Mouse (Mus musculus) liver, postnatal 0 days (tissue): ENCODE measurements around the gene Galr2. TPM values are rescaled to one million over a fixed set of nuclear protein-coding genes. Genes with fewer than 3 reads are reported as not detected.

Experiments
- ATAC-seq: fragments of 200-750 bp; cut with Nextera tagmentation; 2 replicates; pipeline ENCODE4 v1.8.0; 2017; ENCODE audit warnings: mild to moderate bottlenecking, moderate library complexity
- DNase-seq: peaks from one replicate; pipeline ENCODE4 v3.0.0-alpha.2; 2016
- H3K27ac ChIP-seq: fragments of 300-500 bp; sonication (generic); 2 replicates; pipeline ENCODE4 v1.5.1; 2014; ENCODE audit warnings: antibody characterized with exemption, moderate library complexity, mild to moderate bottlenecking, low read depth
- H3K27me3 ChIP-seq: fragments of 300-500 bp; sonication (generic); 2 replicates; pipeline ENCODE4 v1.6.1; 2014; ENCODE audit warnings: low read length, control low read depth, mixed read lengths; ENCODE audit not compliant: insufficient read depth
- H3K36me3 ChIP-seq: fragments of 300-500 bp; sonication (generic); replicated peaks from 2 replicates; pipeline ENCODE4 v1.6.1; 2014; ENCODE audit warnings: mild to moderate bottlenecking, control low read depth, low read length, moderate library complexity, mixed read lengths; ENCODE audit not compliant: insufficient read depth
- H3K4me1 ChIP-seq: fragments of 300-500 bp; sonication (generic); 2 replicates; pipeline ENCODE4 v1.6.1; 2014; ENCODE audit warnings: antibody characterized with exemption, mild to moderate bottlenecking, control low read depth; ENCODE audit not compliant: insufficient read depth
- H3K4me2 ChIP-seq: fragments of 300-500 bp; sonication (generic); 2 replicates; pipeline ENCODE4 v1.6.1; 2014; ENCODE audit warnings: low read depth, mild to moderate bottlenecking, low read length, moderate library complexity, mixed read lengths
- H3K4me3 ChIP-seq: fragments of 300-500 bp; sonication (generic); 2 replicates; pipeline ENCODE4 v1.5.1; 2014; ENCODE audit warnings: low read depth, low read length
- H3K9ac ChIP-seq: fragments of 300-500 bp; sonication (generic); replicated peaks from 2 replicates; pipeline ENCODE4 v1.6.1; 2014; ENCODE audit warnings: mild to moderate bottlenecking, moderate library complexity
- H3K9me3 ChIP-seq: fragments of 300-500 bp; sonication (generic); 2 replicates; pipeline ENCODE4 v1.6.1; 2016; ENCODE audit warnings: mild to moderate bottlenecking, control low read depth, low read length, mixed read lengths
- CTCF ChIP-seq: sonication (generic); IDR thresholded peaks from 2 replicates; pipeline ENCODE4 v1.5.1; 2016; ENCODE audit warnings: antibody characterized with exemption, low read depth
- EP300 ChIP-seq: IDR thresholded peaks from 2 replicates; pipeline ENCODE4 v1.6.1; 2016; ENCODE audit warnings: antibody characterized with exemption, low read depth, mild to moderate bottlenecking
- WGBS: fragments of 180-500 bp; shearing (Covaris S2); extraction: QIAGEN DNeasy Blood & Tissue Kit; methylation state at CpG from one replicate; pipeline ENCODE4 v1.1.7; 2014; ENCODE audit not compliant: insufficient replicate concordance; 5-methylcytosine and 5-hydroxymethylcytosine counted together
- polyA plus RNA-seq: library from polyadenylated mRNA; unstranded; fragments of >200 nt; fragmentation: Nextera tagmentation; extraction: Ambion mirVana; gene quantifications from 2 replicates; pipeline ENCODE4 v1.2.1, GENCODE M21; 2015

Galr2 gene
- polyA plus RNA-seq, 1 experiment from 2014 or later: not detected

DNA sequence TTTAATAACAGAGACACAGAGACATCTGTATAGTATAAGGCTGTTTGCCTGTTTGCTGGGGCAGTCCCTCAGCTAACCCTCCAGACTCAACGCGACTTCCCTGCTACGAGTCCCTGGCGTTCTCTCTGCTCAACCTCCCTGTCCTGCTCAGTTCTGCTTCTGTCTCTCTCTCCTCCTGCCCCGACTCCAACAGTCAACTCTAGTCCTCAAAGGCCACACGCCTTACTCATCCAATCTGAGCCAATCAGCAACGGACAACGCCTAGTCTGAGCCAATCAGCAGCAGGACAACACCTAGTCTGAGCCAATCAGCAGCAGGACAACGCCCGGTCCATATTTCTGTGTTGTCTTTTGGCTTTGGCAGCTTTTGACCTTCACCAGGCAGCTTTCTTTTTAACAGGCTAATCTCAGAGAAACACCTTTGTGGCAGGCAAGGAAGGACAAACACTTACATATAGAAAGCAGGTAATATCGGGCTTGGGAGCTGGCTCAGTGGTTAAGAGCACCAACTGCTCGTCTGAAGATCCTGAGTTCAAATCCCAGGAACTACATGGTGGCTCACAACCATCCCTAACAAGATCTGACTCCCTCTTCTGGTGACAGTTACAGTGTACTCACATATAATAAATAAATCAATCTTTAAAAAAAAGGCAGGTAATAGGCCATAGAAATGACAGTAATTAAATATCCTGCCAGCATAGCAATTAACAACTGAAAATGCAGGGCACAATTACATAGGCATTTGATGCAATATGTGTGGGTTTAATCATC, 27.2 kb downstream of the Galr2 start:
- no peak for DNase-seq
- H3K27me3 ChIP-seq: no peaks in the 10 kb centered on the region
- no peak overlapping the region for H3K4me3 ChIP-seq
- H3K9me3 ChIP-seq: no peaks in the 10 kb centered on the region
- H3K4me2 ChIP-seq: no peak overlapping the region
- H3K27ac ChIP-seq: no peak overlapping the region
- peak; percentile 63 for ATAC-seq
- no peak overlapping the region for H3K9ac ChIP-seq
- WGBS: 86% methylated on average over 12 of the region's 12 CpGs
- peaks cover 17% of the 10 kb centered on the region for H3K36me3 ChIP-seq
- peaks cover 14% of the 10 kb centered on the region for H3K4me1 ChIP-seq
- TF ChIP-seq EP300 (no peak), CTCF (no peak)

DNA sequence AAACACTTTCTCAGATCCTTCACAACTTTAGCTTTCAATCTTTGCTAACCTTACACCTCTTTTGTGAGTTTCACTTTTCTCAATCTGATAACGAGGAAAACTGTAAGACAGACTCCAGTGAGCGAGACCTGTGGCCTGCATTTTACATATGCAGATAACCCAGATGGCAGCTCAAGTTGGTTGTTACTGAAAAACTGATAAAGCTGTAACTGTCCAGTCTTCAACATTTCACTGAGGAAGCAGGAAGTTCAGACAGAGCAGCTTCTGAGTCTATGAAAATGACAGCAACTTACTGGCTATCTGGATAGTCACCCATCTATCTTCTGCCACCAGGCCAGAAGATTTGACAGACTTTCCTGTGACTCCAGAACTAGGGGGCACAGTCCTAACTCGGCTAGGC, 28.9 kb downstream of the Galr2 start:
- ATAC-seq (0 out of 2 replicates have a peak, but pooled peaks have one; percentile 17), DNase-seq (no peak)
- Histone ChIP-seq H3K4me2 (no peak overlapping the region), H3K9ac (no peak overlapping the region), H3K4me3 (no peak overlapping the region), H3K27me3 (no peaks in the 10 kb centered on the region), H3K9me3 (no peaks in the 10 kb centered on the region), H3K27ac (0 out of 2 replicates have a peak overlapping the region, but pooled peaks have one; percentile 20), H3K36me3 (peaks cover 4% of the 10 kb centered on the region), H3K4me1 (peaks cover 14% of the 10 kb centered on the region)
- TF ChIP-seq CTCF (no peak), EP300 (peak; percentile 81)
- WGBS: 49% methylated on average over 3 of the region's 3 CpGs

GRCm38 (mm10) chr11:116311169-116311568, 30.4 kb downstream of the Galr2 start:
- H3K36me3 ChIP-seq: no peaks in the 10 kb centered on the region
- no peak overlapping the region for H3K9ac ChIP-seq
- H3K4me2 ChIP-seq: no peak overlapping the region
- 68% methylated on average over 8 of the region's 8 CpGs for WGBS
- no peaks in the 10 kb centered on the region for H3K9me3 ChIP-seq
- DNase-seq (no peak), ATAC-seq (no peak)
- H3K27me3 ChIP-seq: 0 out of 2 replicates have a peak, but pooled peaks cover 2% of the 10 kb centered on the region
- H3K4me1 ChIP-seq: peaks cover 9% of the 10 kb centered on the region
- no peak for TF ChIP-seq CTCF
- TF ChIP-seq EP300: no peak
- no peak overlapping the region for H3K27ac ChIP-seq
- no peak overlapping the region for H3K4me3 ChIP-seq

- Histone ChIP-seq H3K4me1 (0 out of 2 replicates have a peak, but pooled peaks cover 2% of the 10 kb centered on the region), H3K27me3 (0 out of 2 replicates have a peak, but pooled peaks cover 2% of the 10 kb centered on the region), H3K9ac (no peak overlapping the region), H3K4me3 (no peak overlapping the region), H3K9me3 (no peaks in the 10 kb centered on the region), H3K36me3 (no peaks in the 10 kb centered on the region), H3K27ac (no peak overlapping the region), H3K4me2 (no peak overlapping the region)
- TF ChIP-seq CTCF: no peak
- DNase-seq (no peak), ATAC-seq (no peak)
- 57% methylated on average over 8 of the region's 8 CpGs for WGBS
These were observed 31.6 kb downstream of the Galr2 start for GRCm38 (mm10) chr11:116312359-116312758.

DNA sequence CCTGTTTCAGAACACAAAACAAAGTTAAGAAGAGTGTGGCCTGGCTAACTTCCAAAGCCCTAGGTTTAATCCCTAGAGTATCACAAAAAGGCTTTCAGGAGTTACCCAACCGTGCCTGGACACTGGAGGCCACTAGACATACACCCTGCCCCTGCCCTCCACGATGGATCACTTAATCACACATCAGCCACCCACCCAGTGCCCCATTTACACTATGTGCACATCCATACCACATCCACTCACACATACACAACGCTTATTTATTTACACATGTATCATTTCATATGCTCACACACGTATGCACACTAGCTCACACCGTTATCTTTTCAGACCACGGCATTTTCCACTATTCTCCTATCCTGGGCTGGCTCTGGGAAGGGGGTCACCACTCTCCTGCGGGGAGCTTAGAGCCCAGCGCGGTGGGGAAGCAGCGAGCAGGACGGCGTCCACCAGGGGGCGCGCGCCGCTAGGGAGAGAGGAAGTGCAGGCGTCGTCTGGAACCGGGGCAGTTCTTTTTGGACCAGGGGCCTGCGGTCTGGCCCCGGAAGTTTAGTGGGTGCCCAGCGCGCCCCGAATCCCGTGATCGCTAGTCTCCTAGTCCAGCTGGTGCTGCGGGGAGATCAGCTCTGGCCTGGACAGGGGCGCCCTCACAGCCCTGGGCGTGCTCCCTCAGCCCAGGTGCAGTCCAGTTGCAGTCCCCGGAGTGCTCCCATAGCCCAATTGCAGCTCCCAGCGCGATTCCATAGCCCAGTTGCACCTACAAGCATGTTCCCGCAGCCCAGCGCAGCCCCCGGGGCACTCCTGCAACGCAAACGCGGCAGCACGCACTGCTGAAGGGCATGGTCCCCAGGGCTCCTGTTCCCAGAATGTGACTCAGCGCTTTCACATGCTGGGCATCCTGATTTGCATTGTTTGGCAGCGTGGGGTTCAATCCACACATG, 38.2 kb downstream of the Galr2 start:
- H3K4me2 ChIP-seq: peak overlapping the region; percentile 88
- no peaks in the 10 kb centered on the region for H3K9me3 ChIP-seq
- DNase-seq (peak; percentile 91), ATAC-seq (peak; percentile 90)
- no peaks in the 10 kb centered on the region for H3K36me3 ChIP-seq
- peak; percentile 98 for TF ChIP-seq CTCF
- no peak for TF ChIP-seq EP300
- WGBS: 3% methylated on average over 41 of the region's 41 CpGs
- H3K27me3 ChIP-seq: 0 out of 2 replicates have a peak, but pooled peaks cover 2% of the 10 kb centered on the region
- H3K4me3 ChIP-seq: peak overlapping the region; percentile 50
- no peak overlapping the region for H3K27ac ChIP-seq
- H3K9ac ChIP-seq: peak overlapping the region; percentile 55
- H3K4me1 ChIP-seq: peaks cover 6% of the 10 kb centered on the region

- Histone ChIP-seq H3K36me3 (no peaks in the 10 kb centered on the region), H3K9ac (no peak overlapping the region), H3K4me2 (no peak overlapping the region), H3K4me1 (0 out of 2 replicates have a peak, but pooled peaks cover 4% of the 10 kb centered on the region), H3K9me3 (no peaks in the 10 kb centered on the region), H3K27me3 (no peaks in the 10 kb centered on the region), H3K27ac (no peak overlapping the region), H3K4me3 (no peak overlapping the region)
- ATAC-seq (no peak), DNase-seq (no peak)
- TF ChIP-seq EP300: no peak
- TF ChIP-seq CTCF: no peak
- 73% methylated on average over 7 of the region's 7 CpGs for whole genome bisulfite sequencing
These were observed 46.3 kb downstream of the Galr2 start for GRCm38 (mm10) chr11:116326963-116327603.
